Mouse (Mus musculus): ENCODE data around the gene Ccdc40.
"Not testable (repeated sequence)": the region's sequence is repeated elsewhere in the genome, so short reads cannot be mapped to it uniquely, and the experiment has no call there.

Gene Ccdc40

GRCm38 (mm10) chr11:119285791-119286527 is 57.6 kb downstream of the Ccdc40 start:
- no peak for DNase-seq (ENCODE audit: low spot score in 2 of 2)

- no peak for DNase-seq (ENCODE audit: low spot score in 2 of 2)
These were observed 59.0 kb downstream of the Ccdc40 start for GRCm38 (mm10) chr11:119287207-119287992.

- not testable (repeated sequence) for DNase-seq (ENCODE audit: low spot score in 2 of 2)
These were observed 64.5 kb downstream of the Ccdc40 start for GRCm38 (mm10) chr11:119292861-119293260.

GRCm38 (mm10) chr11:119297996-119298395 is 69.6 kb downstream of the Ccdc40 start:
- DNase-seq (ENCODE audit: low spot score in 2 of 2): no peak

- no peak for DNase-seq (ENCODE audit: low spot score in 2 of 2)
These were observed 70.5 kb downstream of the Ccdc40 start for GRCm38 (mm10) chr11:119298917-119299316.

- peak; percentile 86 to 92 for DNase-seq (ENCODE audit: low spot score in 2 of 2)
These were observed 71.2 kb downstream of the Ccdc40 start, which contains the start of gene Eif4a3 for GRCm38 (mm10) chr11:119299391-119300245. Gene Eif4a3 (minus strand): TSS chr11:119300089.

- no peak for DNase-seq (ENCODE audit: low spot score in 2 of 2)
These were observed 72.0 kb downstream of the Ccdc40 start for GRCm38 (mm10) chr11:119300246-119300935.

- no peak for DNase-seq (ENCODE audit: low spot score in 2 of 2)
These were observed 72.6 kb downstream of the Ccdc40 start for GRCm38 (mm10) chr11:119300986-119301385.

GRCm38 (mm10) chr11:119304904-119305712 is 76.7 kb downstream of the Ccdc40 start:
- no peak for DNase-seq (ENCODE audit: low spot score in 2 of 2)

GRCm38 (mm10) chr11:119306762-119307657 is 78.6 kb downstream of the Ccdc40 start:
- DNase-seq (ENCODE audit: low spot score in 2 of 2): no peak

GRCm38 (mm10) chr11:119307658-119307867 is 79.2 kb downstream of the Ccdc40 start, which contains the start of gene Card14:
Gene Card14 (plus strand): TSS chr11:119307768.
- DNase-seq (ENCODE audit: low spot score in 2 of 2): no peak

- no peak for DNase-seq (ENCODE audit: low spot score in 2 of 2)
These were observed 79.5 kb downstream of the Ccdc40 start for GRCm38 (mm10) chr11:119307916-119308315.

GRCm38 (mm10) chr11:119310621-119311020 is 82.2 kb downstream of the Ccdc40 start:
- DNase-seq (ENCODE audit: low spot score in 2 of 2): no peak

GRCm38 (mm10) chr11:119314252-119314936 is 86.0 kb downstream of the Ccdc40 start:
- DNase-seq (ENCODE audit: low spot score in 2 of 2): no peak
